Mouse (Mus musculus) thymus, postnatal 0 days (tissue): ENCODE measurements around the gene 1700074P13Rik. TPM values are rescaled to one million over a fixed set of nuclear protein-coding genes. Genes with fewer than 3 reads are reported as not detected.
"Not testable (repeated sequence)": the region's sequence is repeated elsewhere in the genome, so short reads cannot be mapped to it uniquely, and the experiment has no call there.

Experiments used
- DNase-seq: peaks from one replicate; pipeline ENCODE4 v3.0.0-alpha.2; 2015; ENCODE audit warnings: low spot score
- polyA plus RNA-seq: library from polyadenylated mRNA; unstranded; fragments of >200 nt; fragmentation: Nextera tagmentation; extraction: Ambion mirVana; gene quantifications from 2 replicates; pipeline ENCODE4 v1.2.1, GENCODE M21; 2015

1700074P13Rik gene
- not detected in 2 replicates for polyA plus RNA-seq

GRCm38 (mm10) chr6:40940457-40940856 lies at the start of gene 1700074P13Rik:
Gene 1700074P13Rik, minus strand, starts transcription at chr6:40940557.
- no peak for DNase-seq

- DNase-seq: not testable (repeated sequence)
Measured at GRCm38 (mm10) chr6:40964454-40964853, 24.1 kb upstream of the 1700074P13Rik start, which contains the start of gene 1810009J06Rik. Gene 1810009J06Rik, plus strand, starts transcription at chr6:40964754.

GRCm38 (mm10) chr6:40953716-40954115 lies 13.4 kb upstream of the 1700074P13Rik start:
- DNase-seq: no peak

- no peak for DNase-seq
Measured at GRCm38 (mm10) chr6:40951770-40952169, 11.4 kb upstream of the 1700074P13Rik start, which contains the start of gene Gm4744. Gene Gm4744, minus strand, starts transcription at chr6:40951870.

GRCm38 (mm10) chr6:40919954-40920353 lies 20.4 kb downstream of the 1700074P13Rik start:
- no peak for DNase-seq

GRCm38 (mm10) chr6:40900287-40900686 lies 40.1 kb downstream of the 1700074P13Rik start, which contains the start of gene Prss58:
Gene Prss58, minus strand, starts transcription at chr6:40900387.
- no peak for DNase-seq

GRCm38 (mm10) chr6:40894716-40895115 lies 45.6 kb downstream of the 1700074P13Rik start:
- no peak for DNase-seq

GRCm38 (mm10) chr6:40893577-40893976 lies 46.8 kb downstream of the 1700074P13Rik start:
- peak; percentile 62 for DNase-seq

GRCm38 (mm10) chr6:40891754-40892153 lies 48.6 kb downstream of the 1700074P13Rik start:
- DNase-seq: peak; percentile 7

GRCm38 (mm10) chr6:40890973-40891372 lies 49.4 kb downstream of the 1700074P13Rik start:
- peak; percentile 61 for DNase-seq

GRCm38 (mm10) chr6:40887394-40887793 lies 53.0 kb downstream of the 1700074P13Rik start, which contains the start of gene Moxd2:
Gene Moxd2, minus strand, starts transcription at chr6:40887494.
- no peak for DNase-seq

Other genes with a start within 250 kb of the 1700074P13Rik start
- gene Moxd2, start 53.1 kb downstream of the 1700074P13Rik start, polyA plus RNA-seq: 0.14 TPM in 1 of 2 replicates, not detected in the other
- gene Prss58, start 40.2 kb downstream of the 1700074P13Rik start, polyA plus RNA-seq: not detected in 2 replicates
- gene Gm4744, start 11.3 kb upstream of the 1700074P13Rik start, polyA plus RNA-seq: not detected in 2 replicates
- gene 1810009J06Rik, start 24.2 kb upstream of the 1700074P13Rik start, polyA plus RNA-seq: 0.39 TPM in 1 of 2 replicates, not detected in the other
- 0.70 TPM in 1 of 2 replicates, not detected in the other for gene Gm2663, start 58.9 kb upstream of the 1700074P13Rik start, polyA plus RNA-seq
- 0.17 and 0.20 TPM in 2 replicates for gene 2210010C04Rik, start 95.0 kb upstream of the 1700074P13Rik start, polyA plus RNA-seq